Mouse (Mus musculus) kidney, embryonic 16.5 days (tissue): ENCODE data around the gene Atxn2l. TPM values are rescaled to one million over a fixed set of nuclear protein-coding genes. Genes with fewer than 3 reads are reported as not detected.

Source experiments
- ATAC-seq: fragments of 200-750 bp; cut with Nextera tagmentation; 2 replicates; pipeline ENCODE4 v1.8.0; 2017; ENCODE audit warnings: moderate TSS enrichment; ENCODE audit not compliant: low FRiP score, low TSS enrichment
- H3K27ac ChIP-seq: fragments of 300-500 bp; sonication (generic); 2 replicates; pipeline ENCODE4 v1.5.1; 2014; ENCODE audit warnings: low read length
- H3K27me3 ChIP-seq: fragments of 300-500 bp; sonication (generic); 2 replicates; pipeline ENCODE4 v1.6.1; 2014; ENCODE audit warnings: low read length, control low read depth, mixed read lengths; ENCODE audit not compliant: insufficient read depth
- H3K36me3 ChIP-seq: fragments of 300-500 bp; sonication (generic); 2 replicates; pipeline ENCODE4 v1.6.1; 2014; ENCODE audit warnings: low read length, control low read depth, mixed read lengths; ENCODE audit not compliant: insufficient read depth
- H3K4me1 ChIP-seq: fragments of 300-500 bp; sonication (generic); 2 replicates; pipeline ENCODE4 v1.6.1; 2014; ENCODE audit warnings: low read length, control low read depth, mixed read lengths; ENCODE audit not compliant: insufficient read depth
- H3K4me2 ChIP-seq: fragments of 300-500 bp; sonication (generic); replicated peaks from 2 replicates; pipeline ENCODE4 v1.6.1; 2014; ENCODE audit warnings: low read depth, low read length
- H3K4me3 ChIP-seq: fragments of 300-500 bp; sonication (generic); 2 replicates; pipeline ENCODE4 v1.5.1; 2014; ENCODE audit warnings: mild to moderate bottlenecking, low read length
- H3K9ac ChIP-seq: fragments of 300-500 bp; sonication (generic); replicated peaks from 2 replicates; pipeline ENCODE4 v1.6.1; 2014; ENCODE audit warnings: low read length
- H3K9me3 ChIP-seq: fragments of 300-500 bp; sonication (generic); 2 replicates; pipeline ENCODE4 v1.6.1; 2016; ENCODE audit warnings: low read length, control low read depth
- WGBS: fragments of 180-500 bp; shearing (Covaris S2); extraction: QIAGEN DNeasy Blood & Tissue Kit; methylation state at CpG from one replicate; pipeline ENCODE4 v1.1.7; 2014; 5-methylcytosine and 5-hydroxymethylcytosine counted together
- polyA plus RNA-seq: library from polyadenylated mRNA; unstranded; fragments of >200 nt; fragmentation: Nextera tagmentation; extraction: Ambion mirVana; gene quantifications from 2 replicates; pipeline ENCODE4 v1.2.1, GENCODE M21; 2015

Gene Atxn2l
- polyA plus RNA-seq: 41.5 and 47.9 TPM in 2 replicates

GRCm38 (mm10) chr7:126503273-126503878 is at the start of gene Atxn2l:
TSS of gene Atxn2l (minus strand) at chr7:126503437.
- Histone ChIP-seq H3K27me3 (no peaks in the 10 kb centered on the region), H3K36me3 (peaks cover 29% of the 10 kb centered on the region), H3K27ac (peak within 1 kb of the TSS; percentile 100), H3K4me3 (peak within 1 kb of the TSS; percentile 99), H3K9me3 (no peaks in the 10 kb centered on the region), H3K4me2 (peak within 1 kb of the TSS; percentile 74), H3K9ac (peak within 1 kb of the TSS; percentile 99), H3K4me1 (peaks cover 11% of the 10 kb centered on the region)
- ATAC-seq: peak; percentile 94
- under 1% methylated on average over 57 of the region's 72 CpGs for WGBS

DNA sequence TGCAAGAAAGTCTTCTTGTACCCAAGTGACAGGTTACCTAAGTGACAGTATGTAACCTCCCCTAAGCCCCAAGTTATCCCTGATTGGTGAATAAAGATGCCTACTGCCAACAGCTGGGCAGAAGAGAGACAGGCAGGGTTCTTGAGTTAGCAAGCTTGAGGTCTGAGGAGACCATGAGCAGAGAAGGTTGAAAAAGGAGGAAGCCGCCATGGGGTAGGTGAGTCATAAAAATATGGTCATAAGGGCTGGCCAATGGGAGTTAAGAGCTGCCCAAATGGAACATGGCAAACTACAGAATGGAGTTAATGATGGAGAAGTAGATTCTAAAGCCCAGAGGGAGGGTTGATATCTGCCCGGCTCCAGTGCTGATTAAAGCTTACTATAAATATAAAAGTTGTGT is 42.4 kb upstream of the Atxn2l start:
- no peak overlapping the region for H3K4me3 ChIP-seq

DNA sequence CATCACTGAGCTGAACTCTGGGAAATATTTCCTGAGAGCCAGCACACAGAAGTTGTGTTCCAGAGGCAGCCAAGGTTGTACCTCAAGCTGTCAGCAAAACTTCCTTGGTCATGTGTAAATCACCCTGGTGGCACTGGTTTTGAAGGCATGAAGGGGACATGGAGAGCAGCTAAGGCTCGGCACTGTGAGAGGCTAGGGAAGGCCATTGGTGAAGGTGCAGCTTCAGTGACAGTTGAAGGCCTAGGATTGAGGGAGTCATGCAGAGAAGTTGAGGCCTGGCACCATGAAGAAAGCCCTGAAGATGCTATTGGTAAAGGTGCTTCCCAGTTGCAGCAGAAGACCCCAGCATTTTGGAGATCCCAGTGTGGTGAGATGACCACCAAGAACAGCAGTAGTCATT is 38.4 kb upstream of the Atxn2l start:
- no peaks in the 10 kb centered on the region for H3K9me3 ChIP-seq
- no peak for ATAC-seq
- H3K9ac ChIP-seq: no peak overlapping the region
- no peak overlapping the region for H3K4me2 ChIP-seq
- no peak overlapping the region for H3K4me3 ChIP-seq
- WGBS: 80% methylated on average over 1 of the region's 1 CpGs
- no peaks in the 10 kb centered on the region for H3K4me1 ChIP-seq
- peaks cover 16% of the 10 kb centered on the region for H3K36me3 ChIP-seq
- H3K27ac ChIP-seq: no peak overlapping the region
- peaks cover 5% of the 10 kb centered on the region for H3K27me3 ChIP-seq

More for the DNA sequence above, 42.4 kb upstream of the Atxn2l start:
- H3K27ac ChIP-seq: no peak overlapping the region
- no peaks in the 10 kb centered on the region for H3K4me1 ChIP-seq
- 84% methylated on average over 2 of the region's 2 CpGs for WGBS
- no peaks in the 10 kb centered on the region for H3K9me3 ChIP-seq
- no peak overlapping the region for H3K4me2 ChIP-seq
- no peaks in the 10 kb centered on the region for H3K27me3 ChIP-seq
- no peak overlapping the region for H3K9ac ChIP-seq
- peaks cover 40% of the 10 kb centered on the region for H3K36me3 ChIP-seq
- ATAC-seq: no peak

DNA sequence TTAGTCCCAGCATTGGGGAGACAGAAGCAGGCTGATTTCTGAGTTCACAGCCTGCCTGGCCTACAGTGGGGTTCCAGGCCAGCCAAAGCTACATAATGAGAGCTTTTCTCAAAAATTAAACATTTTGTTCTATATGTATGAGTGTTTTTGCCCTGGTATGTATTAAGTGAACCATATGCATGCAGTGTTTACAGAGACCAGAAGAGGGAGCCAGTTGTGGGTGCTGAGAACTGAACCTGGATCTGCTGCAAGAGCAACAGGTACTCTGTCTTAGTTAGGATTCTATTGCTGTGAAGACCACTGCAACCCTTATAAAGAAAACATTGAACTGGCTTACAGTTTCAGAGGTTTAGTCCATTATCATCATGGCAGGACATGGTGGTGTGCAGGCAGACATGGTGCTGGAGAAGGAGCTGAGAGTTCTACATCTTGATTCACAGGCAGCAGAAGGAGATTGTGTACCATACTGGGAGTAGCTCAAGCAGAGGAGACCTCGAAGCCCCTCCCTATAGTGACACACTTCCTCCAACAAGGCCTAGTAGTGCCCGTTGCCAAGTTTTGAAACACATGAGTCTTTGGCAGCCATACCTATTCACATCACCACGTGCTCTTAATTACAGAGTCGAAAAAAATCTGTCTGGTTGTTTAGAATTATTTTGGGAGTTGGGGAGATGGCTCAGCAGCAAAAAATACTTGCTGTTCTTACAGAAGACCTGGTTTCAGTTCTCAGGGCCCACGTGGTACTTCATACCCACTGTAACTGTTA is 34.8 kb upstream of the Atxn2l start:
- Histone ChIP-seq H3K27ac (no peak overlapping the region), H3K9me3 (no peaks in the 10 kb centered on the region), H3K4me3 (no peak overlapping the region), H3K4me2 (no peak overlapping the region), H3K27me3 (peaks cover 11% of the 10 kb centered on the region), H3K9ac (no peak overlapping the region), H3K36me3 (no peaks in the 10 kb centered on the region), H3K4me1 (0 out of 2 replicates have a peak, but pooled peaks cover 4% of the 10 kb centered on the region)
- ATAC-seq: no peak
- WGBS: 75% methylated on average over 5 of the region's 5 CpGs

DNA sequence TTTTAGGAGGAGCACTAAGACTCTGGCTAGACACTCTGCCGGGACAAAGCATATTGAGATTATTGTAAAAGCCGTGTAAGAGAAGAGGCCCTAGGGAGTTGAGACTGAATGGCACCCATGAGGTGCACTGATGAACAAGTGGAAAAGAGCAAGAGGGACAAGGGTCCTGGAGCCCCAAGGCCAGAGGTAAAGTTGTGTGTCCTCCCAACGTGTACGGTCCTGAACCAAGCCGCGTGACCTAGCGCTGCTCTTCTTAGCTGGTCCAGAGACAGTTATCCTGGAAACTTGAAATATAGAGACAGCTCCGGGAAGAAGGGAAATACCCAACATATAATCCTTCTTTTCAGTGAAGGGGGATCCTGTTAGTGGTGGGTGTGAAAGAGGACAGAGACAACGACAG is 33.2 kb upstream of the Atxn2l start:
- no peak overlapping the region for H3K27ac ChIP-seq
- WGBS: 55% methylated on average over 9 of the region's 9 CpGs
- peaks cover 11% of the 10 kb centered on the region for H3K27me3 ChIP-seq
- peak overlapping the region; percentile 55 for H3K4me3 ChIP-seq
- H3K9me3 ChIP-seq: no peaks in the 10 kb centered on the region
- H3K9ac ChIP-seq: peak overlapping the region; percentile 66; the same call in 1 of the 2 replicates
- H3K4me1 ChIP-seq: 0 out of 2 replicates have a peak, but pooled peaks cover 4% of the 10 kb centered on the region
- no peak for ATAC-seq
- H3K4me2 ChIP-seq: peak overlapping the region; percentile 86
- H3K36me3 ChIP-seq: no peaks in the 10 kb centered on the region

DNA sequence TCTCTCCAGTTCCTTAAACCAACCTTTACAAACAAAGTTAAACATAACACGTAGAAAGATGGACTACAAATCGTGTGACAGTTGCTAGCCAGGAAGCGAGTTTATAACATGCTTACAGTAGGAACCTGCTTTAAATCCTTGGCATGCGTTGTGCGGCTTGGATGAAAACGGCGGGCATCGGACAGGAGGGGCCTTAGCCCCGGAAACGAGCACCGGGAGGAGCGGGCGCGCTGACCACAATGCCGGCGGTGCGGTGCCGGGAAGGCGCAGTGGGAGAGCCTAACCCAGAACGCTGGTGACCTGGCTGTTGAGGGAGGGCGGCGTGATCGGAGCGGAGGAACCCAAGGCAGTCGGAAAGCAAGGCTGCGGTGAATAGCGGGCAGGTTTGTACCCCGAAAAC is 32.5 kb upstream of the Atxn2l start:
- WGBS: under 1% methylated on average over 28 of the region's 28 CpGs

DNA sequence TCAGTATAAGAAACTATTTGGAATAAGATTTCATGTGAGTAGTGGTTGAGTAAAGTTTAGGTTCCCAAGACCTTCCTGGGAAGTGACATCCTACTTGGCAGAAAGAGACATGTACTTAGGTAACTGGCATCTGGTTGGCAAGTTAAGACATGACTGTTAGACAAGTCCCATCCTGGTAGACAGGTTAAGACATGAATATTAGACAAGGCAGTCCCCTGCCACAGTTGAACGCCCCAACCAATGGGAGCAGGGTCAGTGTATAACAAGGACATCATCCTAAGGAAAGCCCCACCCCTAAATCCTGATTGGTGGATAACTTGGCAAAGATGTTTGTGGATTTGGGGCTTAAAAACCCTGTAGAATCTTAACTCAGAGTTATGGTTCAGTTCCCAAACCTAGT is 30.2 kb upstream of the Atxn2l start:
- ATAC-seq: no peak
- no peak overlapping the region for H3K4me2 ChIP-seq
- H3K9me3 ChIP-seq: no peaks in the 10 kb centered on the region
- H3K36me3 ChIP-seq: no peaks in the 10 kb centered on the region
- no peak overlapping the region for H3K27ac ChIP-seq
- 68% methylated on average over 1 of the region's 1 CpGs for WGBS
- peaks cover 11% of the 10 kb centered on the region for H3K27me3 ChIP-seq
- no peak overlapping the region for H3K9ac ChIP-seq
- H3K4me3 ChIP-seq: no peak overlapping the region
- H3K4me1 ChIP-seq: 0 out of 2 replicates have a peak, but pooled peaks cover 4% of the 10 kb centered on the region

More for the DNA sequence above, 32.5 kb upstream of the Atxn2l start:
- Histone ChIP-seq H3K27me3 (peaks cover 11% of the 10 kb centered on the region), H3K4me2 (peak overlapping the region; percentile 86), H3K4me3 (peak overlapping the region; percentile 55), H3K9me3 (no peaks in the 10 kb centered on the region), H3K36me3 (no peaks in the 10 kb centered on the region), H3K27ac (no peak overlapping the region), H3K4me1 (0 out of 2 replicates have a peak, but pooled peaks cover 4% of the 10 kb centered on the region), H3K9ac (peak overlapping the region; percentile 66)
- ATAC-seq: no peak

DNA sequence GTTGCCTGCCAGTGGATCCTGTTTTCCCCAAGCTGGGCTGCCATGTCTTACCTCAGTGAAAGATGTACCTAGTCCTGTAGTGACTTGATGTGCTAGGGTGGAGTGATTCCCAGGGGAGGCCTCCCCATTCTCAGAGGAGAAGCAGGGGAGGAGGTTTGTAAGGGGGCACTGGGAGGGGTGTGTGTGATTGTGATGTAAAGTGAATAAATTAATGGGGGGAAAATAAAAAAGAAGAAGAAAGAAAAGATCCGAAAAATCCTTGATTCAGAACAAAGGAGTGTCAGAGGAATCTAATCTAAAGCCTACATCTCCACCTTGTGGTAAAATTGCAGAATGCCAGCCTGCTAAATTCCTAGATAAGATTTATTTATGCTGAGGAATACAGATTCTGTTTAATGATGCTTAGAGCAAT is 24.9 kb upstream of the Atxn2l start:
- no peaks in the 10 kb centered on the region for H3K9me3 ChIP-seq
- H3K27me3 ChIP-seq: no peaks in the 10 kb centered on the region
- H3K27ac ChIP-seq: no peak overlapping the region
- no peak overlapping the region for H3K4me2 ChIP-seq
- no peaks in the 10 kb centered on the region for H3K36me3 ChIP-seq
- ATAC-seq: no peak
- H3K9ac ChIP-seq: 0 out of 2 replicates have a peak overlapping the region, but pooled peaks have one; percentile 42
- H3K4me1 ChIP-seq: no peaks in the 10 kb centered on the region
- 8% methylated on average over 1 of the region's 1 CpGs for WGBS
- H3K4me3 ChIP-seq: no peak overlapping the region

DNA sequence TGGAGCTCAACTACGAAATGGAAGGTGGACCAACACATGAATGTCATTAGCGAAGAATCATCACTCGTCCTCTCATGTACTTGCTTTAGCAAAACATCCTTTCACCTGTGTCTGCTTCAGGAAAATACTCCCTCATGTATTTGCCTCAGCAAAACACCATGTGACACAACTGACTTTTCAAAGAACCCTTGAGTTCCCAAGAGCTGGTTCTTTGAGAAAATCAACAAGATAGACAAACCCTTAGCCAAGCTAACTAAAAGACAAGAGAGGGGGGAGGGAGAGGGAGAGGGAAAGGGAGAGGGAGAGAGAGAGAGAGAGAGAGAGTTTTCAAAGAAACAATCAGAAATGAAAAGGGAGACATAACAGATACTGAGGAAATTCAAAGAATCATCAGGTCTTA is 20.1 kb upstream of the Atxn2l start:
- Histone ChIP-seq H3K36me3 (no peaks in the 10 kb centered on the region), H3K9me3 (no peaks in the 10 kb centered on the region), H3K27ac (no peak overlapping the region), H3K9ac (no peak overlapping the region), H3K4me1 (no peaks in the 10 kb centered on the region), H3K4me2 (no peak overlapping the region), H3K4me3 (no peak overlapping the region), H3K27me3 (0 out of 2 replicates have a peak, but pooled peaks cover 3% of the 10 kb centered on the region)
- no peak for ATAC-seq
- WGBS: 79% methylated on average over 3 of the region's 3 CpGs

GRCm38 (mm10) chr7:126519513-126519912 is 16.3 kb upstream of the Atxn2l start:
- Histone ChIP-seq H3K4me3 (no peak overlapping the region), H3K27me3 (0 out of 2 replicates have a peak, but pooled peaks cover 3% of the 10 kb centered on the region), H3K9me3 (no peaks in the 10 kb centered on the region), H3K9ac (no peak overlapping the region), H3K36me3 (no peaks in the 10 kb centered on the region), H3K4me2 (no peak overlapping the region), H3K4me1 (no peaks in the 10 kb centered on the region), H3K27ac (no peak overlapping the region)
- 61% methylated on average over 2 of the region's 2 CpGs for WGBS
- no peak; the same call in 1 of the 2 replicates for ATAC-seq
